Mouse (Mus musculus) forebrain, embryonic 15.5 days (tissue): ENCODE measurements around the gene Plekhm1. TPM values are rescaled to one million over a fixed set of nuclear protein-coding genes. Genes with fewer than 3 reads are reported as not detected.
A peak's percentile ranks its signal among the peaks of the same experiment; 100 is the strongest.

Experiments used
- ATAC-seq: fragments of 200-750 bp; cut with Nextera tagmentation; replicated peaks from 2 replicates; pipeline ENCODE4 v1.8.0; 2017; ENCODE audit warnings: mild to moderate bottlenecking, moderate TSS enrichment, moderate library complexity
- H3K27ac ChIP-seq: fragments of 300-500 bp; sonication (generic); replicated peaks from 2 replicates; pipeline ENCODE4 v1.5.1; 2015; ENCODE audit warnings: mild to moderate bottlenecking, inconsistent platforms
- H3K27me3 ChIP-seq: fragments of 300-500 bp; sonication (generic); 2 replicates; pipeline ENCODE4 v1.6.1; 2015; ENCODE audit warnings: inconsistent platforms
- H3K36me3 ChIP-seq: fragments of 300-500 bp; sonication (generic); 2 replicates; pipeline ENCODE4 v1.6.1; 2015; ENCODE audit warnings: mild to moderate bottlenecking, inconsistent platforms
- H3K4me1 ChIP-seq: fragments of 300-500 bp; sonication (generic); 2 replicates; pipeline ENCODE4 v1.6.1; 2015; ENCODE audit warnings: inconsistent platforms
- H3K4me2 ChIP-seq: fragments of 300-500 bp; sonication (generic); replicated peaks from 2 replicates; pipeline ENCODE4 v1.6.1; 2015; ENCODE audit warnings: mild to moderate bottlenecking, inconsistent platforms
- H3K4me3 ChIP-seq: fragments of 300-500 bp; sonication (generic); 2 replicates; pipeline ENCODE4 v1.5.1; 2015; ENCODE audit warnings: mild to moderate bottlenecking, inconsistent platforms
- H3K9ac ChIP-seq: fragments of 300-500 bp; sonication (generic); replicated peaks from 2 replicates; pipeline ENCODE4 v1.6.1; 2015; ENCODE audit warnings: mild to moderate bottlenecking, inconsistent platforms
- H3K9me3 ChIP-seq: fragments of 300-500 bp; sonication (generic); 2 replicates; pipeline ENCODE4 v1.6.1; 2016; ENCODE audit warnings: inconsistent platforms
- WGBS: fragments of 180-500 bp; shearing (Covaris S2); methylation state at CpG from one replicate; pipeline ENCODE4 v1.1.7; 2015; ENCODE audit warnings: mixed read lengths; 5-methylcytosine and 5-hydroxymethylcytosine counted together
- polyA plus RNA-seq: library from polyadenylated mRNA; unstranded; fragments of >200 nt; fragmentation: Nextera tagmentation; extraction: Ambion mirVana; gene quantifications from 2 replicates; pipeline ENCODE4 v1.2.1, GENCODE M21; 2015

Plekhm1 gene
- polyA plus RNA-seq, 1 experiment from 2014 or later: 8.9 TPM

DNA sequence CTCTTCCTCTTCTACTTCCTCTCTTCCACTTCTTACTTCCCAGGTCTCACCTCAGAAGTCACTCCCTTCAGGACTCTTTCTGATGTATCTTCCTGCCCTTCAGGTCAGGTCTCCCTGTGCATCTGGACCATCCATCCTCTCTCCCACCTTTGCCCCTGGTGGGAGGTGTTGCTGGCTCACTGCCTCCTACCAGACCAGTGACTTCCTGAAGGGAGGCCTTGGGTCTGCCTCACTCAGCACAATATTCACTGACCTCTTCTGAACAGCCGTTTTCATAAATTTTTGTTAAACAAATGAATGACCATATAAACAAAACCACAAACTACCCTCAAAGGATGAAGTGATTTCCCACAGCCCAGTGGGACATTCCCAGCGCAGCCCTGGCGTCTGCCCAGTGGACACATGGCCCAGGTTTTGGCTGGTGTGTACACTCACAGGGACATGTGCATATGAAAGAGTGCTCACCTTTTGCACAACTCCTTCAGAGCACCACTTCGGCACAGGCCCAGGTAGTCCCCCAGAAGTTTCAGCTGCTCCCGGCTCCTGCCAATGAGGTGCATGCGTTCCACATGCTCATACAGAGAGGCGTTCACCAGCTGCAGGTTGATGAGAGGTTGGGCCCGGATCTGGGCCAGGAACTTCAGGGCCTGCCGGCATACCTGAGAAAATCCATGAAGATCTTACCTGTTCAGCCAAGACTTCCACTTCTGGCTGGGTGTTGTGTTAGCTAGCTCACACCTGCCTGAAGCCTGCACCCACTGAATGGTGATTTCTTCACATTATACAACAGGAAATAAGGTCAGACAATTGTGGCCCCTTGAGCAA is 41.9 kb downstream of the Plekhm1 start:
- ATAC-seq: no peak
- Histone ChIP-seq H3K9ac (no peak overlapping the region), H3K36me3 (peaks cover 31% of the 10 kb centered on the region), H3K27ac (no peak overlapping the region), H3K4me1 (no peaks in the 10 kb centered on the region), H3K9me3 (no peaks in the 10 kb centered on the region), H3K4me3 (no peak overlapping the region), H3K27me3 (no peaks in the 10 kb centered on the region; the same call in 1 of the 2 replicates), H3K4me2 (no peak overlapping the region)
- 94% methylated on average over 9 of the region's 9 CpGs for WGBS

DNA sequence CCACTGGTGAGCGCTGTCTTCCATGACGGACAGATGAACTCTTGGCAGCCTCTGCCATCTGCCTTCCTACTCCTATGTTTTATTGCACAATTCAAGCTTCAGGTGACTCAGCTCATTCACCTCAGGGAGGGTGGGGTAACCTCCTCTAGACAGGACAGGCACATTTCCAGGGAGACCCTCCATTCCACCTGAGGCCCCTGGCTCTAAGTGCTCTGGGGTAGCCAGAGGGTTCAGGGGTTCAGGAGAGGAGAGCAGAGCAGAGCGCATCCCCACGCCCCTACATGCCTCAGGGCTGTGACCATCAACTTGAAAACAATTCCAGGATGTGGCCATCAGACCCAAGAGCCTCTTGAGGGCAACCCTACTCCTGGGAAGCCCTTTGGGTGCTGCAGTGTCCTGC is 47.0 kb downstream of the Plekhm1 start:
- H3K9ac ChIP-seq: no peak overlapping the region
- no peak overlapping the region for H3K4me2 ChIP-seq
- no peak overlapping the region for H3K4me3 ChIP-seq
- H3K9me3 ChIP-seq: no peaks in the 10 kb centered on the region
- H3K27me3 ChIP-seq: peaks cover 46% of the 10 kb centered on the region
- WGBS: 90% methylated on average over 4 of the region's 4 CpGs
- H3K4me1 ChIP-seq: peaks cover 23% of the 10 kb centered on the region
- no peak overlapping the region for H3K27ac ChIP-seq
- peaks cover 10% of the 10 kb centered on the region; the same call in 1 of the 2 replicates for H3K36me3 ChIP-seq
- no peak for ATAC-seq

DNA sequence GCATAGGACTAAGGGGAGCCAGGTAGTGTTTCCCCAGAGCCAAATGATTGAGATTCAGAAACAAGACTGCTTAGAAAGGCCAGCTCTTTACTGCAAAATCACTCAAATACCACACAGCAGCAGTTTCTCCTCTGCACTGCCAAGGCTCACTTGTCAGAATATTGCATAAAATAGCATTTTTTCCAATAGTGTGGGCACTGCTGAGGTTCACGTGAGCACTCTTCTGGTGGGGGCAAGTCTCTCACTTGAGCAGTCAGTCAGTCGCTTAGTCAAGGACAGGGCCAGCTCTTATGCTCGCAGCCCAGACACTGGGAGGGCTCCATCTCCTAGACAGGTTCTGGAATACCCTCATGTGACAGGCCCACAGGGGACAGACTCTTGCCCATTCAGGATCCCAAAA is 47.5 kb downstream of the Plekhm1 start:
- Histone ChIP-seq H3K4me2 (no peak overlapping the region), H3K9me3 (no peaks in the 10 kb centered on the region), H3K36me3 (peaks cover 8% of the 10 kb centered on the region; the same call in 1 of the 2 replicates), H3K9ac (no peak overlapping the region), H3K27me3 (peaks cover 48% of the 10 kb centered on the region), H3K4me1 (peaks cover 28% of the 10 kb centered on the region), H3K27ac (no peak overlapping the region), H3K4me3 (no peak overlapping the region)
- ATAC-seq: no peak
- 87% methylated on average over 3 of the region's 3 CpGs for WGBS

DNA sequence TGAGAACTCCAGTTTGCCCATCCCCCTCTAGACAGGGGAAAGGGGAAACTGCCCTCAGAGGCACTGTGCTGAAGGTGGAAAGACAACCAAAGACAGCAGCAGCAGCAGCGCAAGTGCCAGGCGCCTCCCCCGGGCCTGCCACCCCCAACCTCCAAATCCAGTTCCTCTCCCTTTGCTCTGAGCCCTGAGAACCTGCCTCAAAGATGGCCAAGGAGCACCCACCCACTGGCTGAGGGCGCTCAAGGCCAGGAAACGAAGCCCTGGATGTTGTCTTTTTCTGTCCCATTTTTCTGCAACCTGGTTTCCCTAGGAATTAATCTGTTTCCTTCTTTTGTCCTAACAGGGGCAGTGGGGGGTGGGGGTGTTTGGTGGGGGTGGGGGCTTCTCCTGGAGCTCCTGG is 48.2 kb downstream of the Plekhm1 start:
- Histone ChIP-seq H3K4me1 (peaks cover 34% of the 10 kb centered on the region), H3K4me2 (no peak overlapping the region), H3K4me3 (no peak overlapping the region), H3K9me3 (no peaks in the 10 kb centered on the region), H3K36me3 (peaks cover 8% of the 10 kb centered on the region; the same call in 1 of the 2 replicates), H3K27me3 (peaks cover 54% of the 10 kb centered on the region), H3K9ac (no peak overlapping the region), H3K27ac (no peak overlapping the region)
- WGBS: 34% methylated on average over 5 of the region's 5 CpGs
- no peak for ATAC-seq

DNA sequence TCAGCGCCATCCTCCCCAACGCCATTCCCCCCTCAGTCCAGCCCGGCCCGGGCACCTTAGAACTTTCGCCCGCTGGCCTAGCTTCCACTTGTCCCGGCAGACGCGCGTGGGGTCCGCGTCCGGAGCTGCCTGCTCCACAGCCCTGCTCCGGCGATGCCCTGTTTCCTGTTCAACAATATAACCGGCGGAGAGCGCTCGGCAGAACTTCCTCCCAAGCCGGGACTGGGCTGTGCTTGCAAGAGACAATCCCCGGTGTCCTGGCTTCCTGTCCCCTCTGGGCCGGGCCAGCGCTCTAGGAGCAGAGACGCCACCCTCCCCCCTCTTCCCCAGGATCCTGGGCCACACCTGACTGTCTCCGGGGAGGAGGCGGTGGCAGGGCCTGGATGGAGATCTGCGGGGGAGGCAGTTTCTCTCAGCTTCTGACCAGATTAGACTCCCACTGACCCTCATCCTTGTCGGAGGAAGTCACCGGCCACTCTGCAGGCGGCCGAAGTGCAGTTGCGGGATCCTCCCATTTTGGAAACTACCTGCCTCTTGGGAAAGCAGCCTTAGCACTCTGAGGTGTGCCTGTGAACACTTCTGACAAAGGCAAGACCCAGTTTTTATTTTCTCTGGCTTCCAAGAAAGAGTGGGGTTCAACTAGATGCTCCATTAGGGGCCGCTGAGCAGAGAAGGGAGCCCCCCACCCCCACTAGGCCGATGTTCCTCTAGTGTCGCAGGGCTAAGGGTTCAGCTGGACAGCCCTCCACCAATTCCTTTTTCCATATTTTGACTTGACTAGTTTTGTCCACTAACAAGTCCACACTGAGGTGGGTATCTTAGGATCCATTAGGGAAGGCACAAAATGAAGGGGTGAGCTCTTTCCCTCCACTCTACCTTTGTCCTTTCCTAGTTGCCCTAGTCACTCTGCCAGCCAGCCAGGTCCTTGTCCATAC is 49.0 kb downstream of the Plekhm1 start, which contains the start of gene Arhgap27:
TSS of gene Arhgap27 (minus strand) at position 479 of the 935 bp plus-strand sequence.
- no peaks in the 10 kb centered on the region for H3K9me3 ChIP-seq
- no peak within 1 kb of the TSS for H3K27ac ChIP-seq
- peaks cover 55% of the 10 kb centered on the region for H3K27me3 ChIP-seq
- H3K9ac ChIP-seq: peak within 1 kb of the TSS; percentile 27
- WGBS: 2% methylated on average over 35 of the region's 35 CpGs
- H3K4me2 ChIP-seq: peak within 1 kb of the TSS; percentile 45
- peak within 1 kb of the TSS; percentile 32 for H3K4me3 ChIP-seq
- H3K36me3 ChIP-seq: peaks cover 8% of the 10 kb centered on the region; the same call in 1 of the 2 replicates
- H3K4me1 ChIP-seq: peaks cover 38% of the 10 kb centered on the region
- no peak for ATAC-seq

DNA sequence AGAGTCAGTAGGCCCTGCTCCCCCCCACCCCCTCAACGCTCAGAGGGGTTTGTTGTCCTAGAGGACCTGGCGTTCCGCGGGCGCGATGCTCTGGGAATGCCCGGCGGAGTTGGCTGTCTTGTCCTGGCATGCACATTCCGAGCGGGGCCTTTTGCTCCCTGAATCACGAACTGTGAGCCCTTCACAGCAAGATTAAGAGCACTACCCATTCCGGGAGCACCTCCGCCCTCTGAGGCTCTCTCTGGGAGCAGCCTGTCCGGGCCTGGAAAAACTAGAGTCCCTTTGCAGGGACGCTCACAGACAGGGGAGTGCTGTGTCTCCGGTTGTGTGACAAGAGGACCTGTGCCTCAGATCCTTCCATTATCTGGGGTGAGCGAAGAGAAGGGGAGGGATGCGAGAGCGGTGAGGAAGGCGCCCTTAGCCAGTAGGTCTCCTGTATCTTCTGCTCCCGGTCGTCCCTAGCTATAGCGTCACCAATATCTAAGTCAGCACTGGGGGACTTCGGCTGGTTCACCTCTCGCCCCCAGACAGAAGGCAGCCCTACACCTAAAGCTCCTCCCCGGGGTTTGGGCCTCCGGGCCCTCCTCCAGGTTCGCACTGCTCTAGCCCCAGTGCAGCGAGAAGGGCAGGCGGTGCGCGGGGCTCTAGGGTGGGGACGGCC is 49.8 kb downstream of the Plekhm1 start:
- Histone ChIP-seq H3K27ac (no peak overlapping the region), H3K4me1 (peaks cover 38% of the 10 kb centered on the region), H3K4me3 (peak overlapping the region; percentile 32), H3K9me3 (no peaks in the 10 kb centered on the region), H3K27me3 (peaks cover 55% of the 10 kb centered on the region), H3K9ac (peak overlapping the region; percentile 27), H3K36me3 (peaks cover 7% of the 10 kb centered on the region; the same call in 1 of the 2 replicates), H3K4me2 (peak overlapping the region; percentile 45)
- no peak for ATAC-seq
- under 1% methylated on average over 33 of the region's 33 CpGs for WGBS

DNA sequence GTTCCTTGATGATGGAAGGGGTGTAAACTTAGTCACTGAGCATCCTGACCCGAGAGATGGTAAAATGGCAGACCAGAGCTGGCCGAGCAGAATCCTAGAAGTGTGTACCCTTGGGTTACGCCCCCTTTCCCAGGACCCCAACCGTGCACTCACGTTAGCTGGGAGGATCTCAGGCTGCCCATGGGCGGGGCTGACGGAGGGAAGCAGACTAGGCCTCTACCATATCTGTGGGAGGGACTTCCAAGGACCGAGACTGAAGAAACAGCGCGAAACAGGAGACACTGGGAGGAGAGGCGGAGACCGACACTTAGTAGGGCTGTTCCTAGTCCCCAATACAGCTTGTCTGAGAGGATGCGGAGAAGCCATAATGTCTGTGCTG is 50.4 kb downstream of the Plekhm1 start:
- WGBS: 4% methylated on average over 13 of the region's 13 CpGs
- Histone ChIP-seq H3K4me2 (peak overlapping the region; percentile 45), H3K4me3 (no peak overlapping the region; the same call in 1 of the 2 replicates)

DNA sequence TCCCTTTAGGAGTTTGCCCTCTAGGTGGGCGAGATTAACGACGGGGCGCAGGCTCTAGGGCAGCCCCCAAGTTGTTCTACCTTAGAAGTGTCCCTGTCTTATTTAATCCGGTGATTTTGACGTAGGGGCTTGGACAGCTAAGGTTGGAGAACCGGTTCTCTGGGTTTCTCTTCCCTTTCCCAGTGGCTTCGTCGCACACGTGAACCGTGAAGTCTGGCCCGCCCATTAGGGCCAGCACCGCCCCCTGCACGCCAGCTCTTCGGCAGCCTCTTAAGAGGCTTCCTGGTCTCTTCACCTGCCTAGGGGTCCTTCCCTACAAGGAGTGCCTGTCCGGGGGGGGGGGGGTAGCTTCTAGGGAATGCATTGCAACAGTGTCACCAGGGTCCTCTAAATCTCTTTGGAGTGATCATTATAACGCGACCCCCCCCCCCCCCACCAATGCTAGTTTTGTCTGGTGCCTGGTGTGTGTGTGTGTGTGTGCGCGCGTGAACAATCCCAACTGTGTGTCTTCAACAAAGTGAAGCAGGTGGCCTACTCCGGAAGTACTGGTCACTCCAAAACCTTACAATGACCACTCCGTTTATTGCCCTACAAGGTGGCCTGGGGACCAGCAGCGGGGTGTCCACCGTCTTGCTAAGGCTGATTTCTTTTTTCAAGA is 51.0 kb downstream of the Plekhm1 start:
- WGBS: 4% methylated on average over 25 of the region's 25 CpGs
- H3K4me1 ChIP-seq: peaks cover 38% of the 10 kb centered on the region
- no peak overlapping the region for H3K4me2 ChIP-seq
- peaks cover 55% of the 10 kb centered on the region for H3K27me3 ChIP-seq
- no peak overlapping the region for H3K4me3 ChIP-seq
- H3K9me3 ChIP-seq: no peaks in the 10 kb centered on the region
- ATAC-seq: no peak
- no peak overlapping the region for H3K9ac ChIP-seq
- H3K27ac ChIP-seq: no peak overlapping the region
- no peaks in the 10 kb centered on the region; the same call in 1 of the 2 replicates for H3K36me3 ChIP-seq

More for the DNA sequence above, 50.4 kb downstream of the Plekhm1 start:
- peaks cover 55% of the 10 kb centered on the region for H3K27me3 ChIP-seq
- no peaks in the 10 kb centered on the region for H3K9me3 ChIP-seq
- no peak for ATAC-seq
- H3K4me1 ChIP-seq: peaks cover 38% of the 10 kb centered on the region
- no peak overlapping the region for H3K27ac ChIP-seq
- no peak overlapping the region for H3K9ac ChIP-seq
- H3K36me3 ChIP-seq: peaks cover under 1% of the 10 kb centered on the region; the same call in 1 of the 2 replicates

DNA sequence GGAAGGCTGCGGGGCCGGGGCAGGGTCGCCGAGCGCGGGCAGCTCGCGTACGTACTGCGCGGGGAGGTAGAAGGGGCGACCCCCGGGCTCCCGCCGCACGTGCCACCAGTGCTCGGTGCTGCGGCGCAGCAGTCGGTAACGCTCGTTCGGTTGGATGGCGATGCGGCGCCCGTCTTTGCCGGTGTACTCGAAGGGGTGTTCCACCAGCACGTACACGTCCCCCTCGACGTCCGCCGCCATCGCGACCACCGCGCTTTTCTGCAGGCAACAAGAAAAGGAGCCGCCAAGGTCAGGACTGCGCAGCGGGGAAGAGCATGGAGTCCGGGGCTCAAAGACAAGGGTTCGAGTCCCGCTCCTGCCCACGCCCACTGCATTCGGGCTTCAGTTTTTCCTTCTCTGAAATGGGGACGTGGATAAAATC is 51.8 kb downstream of the Plekhm1 start:
- 4% methylated on average over 46 of the region's 48 CpGs for WGBS

DNA sequence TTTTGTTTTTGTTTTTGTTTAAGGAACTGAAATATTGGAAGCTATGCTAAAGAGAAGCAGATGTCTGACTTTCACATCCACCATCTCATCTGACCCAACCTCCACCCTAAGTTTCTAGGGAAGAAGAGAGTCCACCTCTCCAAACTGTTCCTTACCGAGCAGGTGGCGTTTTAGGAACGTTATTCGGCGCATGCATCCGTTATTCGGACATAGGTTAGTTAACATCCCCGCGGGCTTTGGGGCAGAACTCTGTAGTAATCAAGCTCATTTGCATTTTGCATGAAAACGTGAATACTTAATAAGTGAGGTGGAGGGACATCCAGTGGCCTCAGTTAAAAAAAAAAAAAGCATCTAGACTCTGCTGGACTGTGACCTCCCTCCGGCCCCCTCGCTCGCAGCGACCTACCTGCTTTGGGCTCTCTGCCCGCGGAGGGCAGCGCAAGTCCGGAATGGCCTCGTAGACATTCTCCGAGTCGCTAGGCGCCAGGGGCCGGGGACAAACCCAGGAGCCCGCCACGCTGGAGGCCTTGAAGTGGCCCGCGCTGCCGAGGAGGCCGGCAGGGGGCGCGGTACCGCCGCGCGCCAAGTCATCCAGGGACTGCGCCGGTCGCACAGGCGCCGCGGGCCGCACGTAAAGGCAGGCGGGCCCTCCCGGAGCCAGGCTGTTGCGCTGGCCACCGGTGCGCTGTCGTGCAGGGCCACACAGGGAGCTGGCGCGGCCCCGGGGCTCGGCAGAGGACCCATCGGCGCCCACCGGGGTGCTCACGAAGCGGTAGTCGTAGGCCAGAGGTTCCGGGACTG is 52.4 kb downstream of the Plekhm1 start:
- H3K36me3 ChIP-seq: no peaks in the 10 kb centered on the region
- H3K27ac ChIP-seq: no peak overlapping the region
- H3K4me1 ChIP-seq: peaks cover 43% of the 10 kb centered on the region
- ATAC-seq: peak; percentile 73
- peak overlapping the region; percentile 66 for H3K4me2 ChIP-seq
- H3K9ac ChIP-seq: peak overlapping the region; percentile 37
- H3K4me3 ChIP-seq: peak overlapping the region; percentile 48
- no peaks in the 10 kb centered on the region for H3K9me3 ChIP-seq
- 2% methylated on average over 60 of the region's 60 CpGs for WGBS
- peaks cover 52% of the 10 kb centered on the region for H3K27me3 ChIP-seq

More for the DNA sequence above, 51.8 kb downstream of the Plekhm1 start:
- Histone ChIP-seq H3K27ac (no peak overlapping the region), H3K4me3 (peak overlapping the region; percentile 48), H3K9me3 (no peaks in the 10 kb centered on the region), H3K4me1 (peaks cover 42% of the 10 kb centered on the region), H3K9ac (peak overlapping the region; percentile 37; the same call in 1 of the 2 replicates), H3K27me3 (peaks cover 55% of the 10 kb centered on the region), H3K36me3 (no peaks in the 10 kb centered on the region), H3K4me2 (peak overlapping the region; percentile 66)
- peak; percentile 10; the same call in 1 of the 2 replicates for ATAC-seq
